Mouse (Mus musculus): ENCODE measurements around the gene Dcx.

- TF ChIP-seq CTCF (IDR thresholded peaks at IDR 0.05; ENCODE audit: borderline replicate concordance, insufficient read depth, low read length) = no peak
- TF ChIP-seq POLR2A (IDR thresholded peaks at IDR 0.05; ENCODE audit: low read depth, low read length) = no peak
These were observed 35.5 kb downstream of the Dcx start for GRCm38 (mm10) chrX:143897363-143898285.
